Comparison of ENCODE assay signal across 8 mouse cellular contexts in genomic region chr4:62524651-62525488, GRCm38 (mm10). TPM values are rescaled to one million over a fixed set of nuclear protein-coding genes. Genes with fewer than 3 reads are reported as not detected.
DNase-seq lines count a peak whose midpoint lies in the region; ATAC-seq lines count a peak whose summit lies in the region.

TSS of gene Pole3 (minus strand) at chr4:62525068.
TSS of gene 4933430I17Rik (plus strand) at chr4:62525369.

- H3K9ac ChIP-seq in heart, embryonic 13.5 days: peak within 1 kb of the TSS; percentile 93
- H3K9ac ChIP-seq in liver, embryonic 12.5 days: peak within 1 kb of the TSS; percentile 94
- peak within 1 kb of the TSS; percentile 73 for H3K9ac ChIP-seq in stomach, embryonic 15.5 days

- peak within 1 kb of the TSS; percentile 95 for H3K27ac ChIP-seq in heart, embryonic 13.5 days (replicated peaks)
- H3K27ac ChIP-seq in liver, embryonic 12.5 days: peak within 1 kb of the TSS; percentile 84
- peak within 1 kb of the TSS; percentile 97 for H3K27ac ChIP-seq in stomach, embryonic 15.5 days

- peaks cover 25% of the 10 kb centered on the region for H3K36me3 ChIP-seq in heart, embryonic 13.5 days
- H3K36me3 ChIP-seq in liver, embryonic 12.5 days: peaks cover 21% of the 10 kb centered on the region
- H3K36me3 ChIP-seq in stomach, embryonic 15.5 days: no peaks in the 10 kb centered on the region

- WGBS in heart, embryonic 13.5 days: under 1% methylated on average over 59 of the region's 59 CpGs
- 1% methylated on average over 59 of the region's 59 CpGs for WGBS in liver, embryonic 12.5 days (ENCODE audit: insufficient replicate concordance)
- under 1% methylated on average over 59 of the region's 59 CpGs for WGBS in stomach, embryonic 15.5 days

- peaks cover 15% of the 10 kb centered on the region for H3K4me1 ChIP-seq in heart, embryonic 13.5 days
- H3K4me1 ChIP-seq in liver, embryonic 12.5 days: peaks cover 50% of the 10 kb centered on the region
- peaks cover 10% of the 10 kb centered on the region for H3K4me1 ChIP-seq in stomach, embryonic 15.5 days

- no peaks in the 10 kb centered on the region for H3K9me3 ChIP-seq in heart, embryonic 13.5 days
- no peaks in the 10 kb centered on the region for H3K9me3 ChIP-seq in liver, embryonic 12.5 days (replicated peaks)
- H3K9me3 ChIP-seq in stomach, embryonic 15.5 days: no peaks in the 10 kb centered on the region

- peak within 1 kb of the TSS; percentile 89 for H3K4me3 ChIP-seq in heart, embryonic 13.5 days
- H3K4me3 ChIP-seq in liver, embryonic 12.5 days: peak within 1 kb of the TSS; percentile 96
- H3K4me3 ChIP-seq in stomach, embryonic 15.5 days (replicated peaks): peak within 1 kb of the TSS; percentile 77

- ATAC-seq in erythroid progenitor cell, adult 5-6 weeks (replicated peaks; ENCODE audit: low FRiP score, poor library complexity, severe bottlenecking): peak; percentile 91
- ATAC-seq in heart, embryonic 13.5 days (ENCODE audit: extremely low read depth, insufficient number of reproducible peaks, low FRiP score, low TSS enrichment): peak; percentile 96
- ATAC-seq in liver, embryonic 12.5 days: peak; percentile 95
- ATAC-seq in stomach, embryonic 15.5 days (ENCODE audit: insufficient read depth, low FRiP score, low read depth): peak; percentile 97

- DNase-seq in CD4-positive helper T cell, adult 2 months (ENCODE audit: low read depth, low spot score): peak; percentile 97
- peak; percentile 93 for DNase-seq in brain, embryonic 18.5 days (ENCODE audit: low read depth, low spot score)
- DNase-seq in kidney, postnatal 10 days: peak; percentile 98
- peak; percentile 94 to 95 for DNase-seq in natural killer cell, adult 2 months (ENCODE audit: low spot score in 2 of 2)

- no peaks in the 10 kb centered on the region for H3K27me3 ChIP-seq in heart, embryonic 13.5 days (replicated peaks)
- H3K27me3 ChIP-seq in liver, embryonic 12.5 days (replicated peaks): no peaks in the 10 kb centered on the region; the same call in 1 of the 2 replicates
- no peaks in the 10 kb centered on the region for H3K27me3 ChIP-seq in stomach, embryonic 15.5 days (replicated peaks)

- H3K4me2 ChIP-seq in heart, embryonic 13.5 days: peak within 1 kb of the TSS; percentile 96
- peak within 1 kb of the TSS; percentile 80 for H3K4me2 ChIP-seq in liver, embryonic 12.5 days
- H3K4me2 ChIP-seq in stomach, embryonic 15.5 days: peak within 1 kb of the TSS; percentile 81

RNA-seq across cellular contexts. Expression of gene Pole3, which starts in this region (rescaled TPM):
- total RNA-seq in erythroid progenitor cell, adult 5-6 weeks (2015; ENCODE audit: low replicate concordance): 45.4 and 74.2 TPM in 2 replicates
- 51.3 and 53.0 TPM in 2 replicates for total RNA-seq in erythroid progenitor cell, adult 5-6 weeks (2017; ENCODE audit: low replicate concordance)
- polyA plus RNA-seq in heart, embryonic 13.5 days (2015; fragmentation: Nextera tagmentation; extraction: Ambion mirVana): 54.6 and 54.8 TPM in 2 replicates
- 80.6 and 84.1 TPM in 2 replicates for polyA plus RNA-seq in liver, embryonic 12.5 days (2016; fragmentation: Nextera tagmentation; extraction: Ambion mirVana)
- polyA plus RNA-seq in stomach, embryonic 15.5 days (2015; fragmentation: Nextera tagmentation; extraction: Ambion mirVana): 70.9 and 77.3 TPM in 2 replicates

RNA-seq across cellular contexts. Expression of gene 4933430I17Rik, which starts in this region (rescaled TPM):
- not detected in 2 replicates for total RNA-seq in erythroid progenitor cell, adult 5-6 weeks (2015; ENCODE audit: low replicate concordance)
- 0.90 TPM in 1 of 2 replicates, not detected in the other for total RNA-seq in erythroid progenitor cell, adult 5-6 weeks (2017; ENCODE audit: low replicate concordance)
- polyA plus RNA-seq in heart, embryonic 13.5 days (2015; fragmentation: Nextera tagmentation; extraction: Ambion mirVana): 0.16 and 0.76 TPM in 2 replicates
- 0.12 and 0.21 TPM in 2 replicates for polyA plus RNA-seq in liver, embryonic 12.5 days (2016; fragmentation: Nextera tagmentation; extraction: Ambion mirVana)
- polyA plus RNA-seq in stomach, embryonic 15.5 days (2015; fragmentation: Nextera tagmentation; extraction: Ambion mirVana): 0.19 and 0.35 TPM in 2 replicates

Comparison
In these comparisons a context has a peak if more than half of its experiments do, and no peak if none do; other contexts are left out.
1. Peak in every context shown above with its lines: DNase-seq, ATAC-seq, H3K4me3 ChIP-seq and H3K27ac ChIP-seq.